Mouse (Mus musculus) embryo, embryonic 11.5 days (tissue): ENCODE results near the gene Copa.

Source experiments
- DNase-seq: peaks from one replicate; pipeline ENCODE4 v3.0.0-alpha.2; 2012; ENCODE audit warnings: low read depth, low spot score

The Copa gene

GRCm38 (mm10) chr1:172082101-172082898 lies at the start of gene Copa, which contains the start of gene Ncstn:
Gene Copa (plus strand): TSS chr1:172082529.
Gene Ncstn (minus strand): TSS chr1:172082795.
- DNase-seq = peak; percentile 87

- no peak for DNase-seq
Observed at GRCm38 (mm10) chr1:172046410-172046809, 35.9 kb upstream of the Copa start.

- DNase-seq = peak; percentile 73
Observed at GRCm38 (mm10) chr1:172046938-172047337, 35.4 kb upstream of the Copa start.

GRCm38 (mm10) chr1:172048241-172048734 lies 34.0 kb upstream of the Copa start:
- no peak for DNase-seq

GRCm38 (mm10) chr1:172049131-172049782 lies 33.1 kb upstream of the Copa start:
- DNase-seq = no peak

GRCm38 (mm10) chr1:172052766-172053279 lies 29.5 kb upstream of the Copa start:
- no peak for DNase-seq

GRCm38 (mm10) chr1:172053541-172054440 lies 28.5 kb upstream of the Copa start:
- no peak for DNase-seq

- no peak for DNase-seq
Observed at GRCm38 (mm10) chr1:172056251-172056650, 26.1 kb upstream of the Copa start.

- no peak for DNase-seq
Observed at GRCm38 (mm10) chr1:172057491-172057921, 24.8 kb upstream of the Copa start, which contains the start of gene Nhlh1. Gene Nhlh1 (minus strand): TSS chr1:172057573.

- DNase-seq = no peak
Observed at GRCm38 (mm10) chr1:172058321-172058720, 24.0 kb upstream of the Copa start.

- no peak for DNase-seq
Observed at GRCm38 (mm10) chr1:172058874-172059273, 23.5 kb upstream of the Copa start.

- no peak for DNase-seq
Observed at GRCm38 (mm10) chr1:172060659-172061058, 21.7 kb upstream of the Copa start.

- DNase-seq = no peak
Observed at GRCm38 (mm10) chr1:172061217-172061616, 21.1 kb upstream of the Copa start.

- no peak for DNase-seq
Observed at GRCm38 (mm10) chr1:172062101-172062500, 20.2 kb upstream of the Copa start.

- DNase-seq = no peak
Observed at GRCm38 (mm10) chr1:172063291-172064023, 18.9 kb upstream of the Copa start.

GRCm38 (mm10) chr1:172064613-172065141 lies 17.7 kb upstream of the Copa start:
- DNase-seq = no peak

- DNase-seq = no peak
Observed at GRCm38 (mm10) chr1:172070227-172070626, 12.1 kb upstream of the Copa start.

- DNase-seq = no peak
Observed at GRCm38 (mm10) chr1:172071556-172071955, 10.8 kb upstream of the Copa start.

GRCm38 (mm10) chr1:172072604-172073003 lies 9.7 kb upstream of the Copa start:
- no peak for DNase-seq

GRCm38 (mm10) chr1:172077981-172078380 lies 4.3 kb upstream of the Copa start:
- no peak for DNase-seq
